Mouse (Mus musculus) spleen, embryonic (tissue): ENCODE measurements around the gene Rsph6a.

Experiments used
- CTCF ChIA-PET: fragments of 350-600 bp; sonication (Branson Sonifier 250); formaldehyde crosslinking; loops from one replicate; lab custom pipeline; 2022; lab: Charles Lee

Gene Rsph6a

GRCm38 (mm10) chr7:19054047-19054776 lies at the start of gene Rsph6a:
Gene Rsph6a (plus strand): TSS chr7:19054690.
- CTCF ChIA-PET, result no interaction called here

GRCm38 (mm10) chr7:19005417-19006121 lies 48.9 kb upstream of the Rsph6a start:
- CTCF ChIA-PET, result interaction anchor here (2.2 kb wide), 1 partner anchor 18 kb away, joined by 6 read pairs; the partner anchor contains the start of gene Foxa3

- CTCF ChIA-PET, result interaction anchor here (0.7 to 2.2 kb wide), 2 partner anchors 17 to 23 kb away, joined by 4 to 6 read pairs; partner anchors contain the start of gene Foxa3
Measured at GRCm38 (mm10) chr7:19006476-19006875, 48.0 kb upstream of the Rsph6a start.

- CTCF ChIA-PET, result interaction anchor here (2.2 kb wide), 1 partner anchor 16 kb away, joined by 6 read pairs; the partner anchor contains the start of gene Foxa3
Measured at GRCm38 (mm10) chr7:19007026-19007977, 47.2 kb upstream of the Rsph6a start.

GRCm38 (mm10) chr7:19010581-19010980 lies 43.9 kb upstream of the Rsph6a start:
- CTCF ChIA-PET, result no interaction called here

- CTCF ChIA-PET, result no interaction called here
Measured at GRCm38 (mm10) chr7:19012025-19012621, 42.4 kb upstream of the Rsph6a start.

- CTCF ChIA-PET, result no interaction called here
Measured at GRCm38 (mm10) chr7:19012882-19013281, 41.6 kb upstream of the Rsph6a start.

GRCm38 (mm10) chr7:19014452-19014851 lies 40.0 kb upstream of the Rsph6a start:
- CTCF ChIA-PET, result no interaction called here

GRCm38 (mm10) chr7:19016042-19016441 lies 38.4 kb upstream of the Rsph6a start:
- CTCF ChIA-PET, result interaction anchor here (0.7 kb wide), 1 partner anchor 23 kb away, joined by 9 read pairs; no protein-coding TSS in a partner anchor

GRCm38 (mm10) chr7:19017909-19018308 lies 36.6 kb upstream of the Rsph6a start:
- CTCF ChIA-PET, result no interaction called here

- CTCF ChIA-PET, result no interaction called here
Measured at GRCm38 (mm10) chr7:19021048-19021447, 33.4 kb upstream of the Rsph6a start.

GRCm38 (mm10) chr7:19022189-19022958 lies 32.1 kb upstream of the Rsph6a start:
- CTCF ChIA-PET, result interaction anchor here (0.6 to 1.7 kb wide), 4 partner anchors 16 to 620 kb away, joined by 3 to 6 read pairs (median 4); no protein-coding TSS in a partner anchor

- CTCF ChIA-PET, result interaction anchor here (1.7 kb wide), 1 partner anchor 17 kb away, joined by 6 read pairs; no protein-coding TSS in a partner anchor
Measured at GRCm38 (mm10) chr7:19023357-19023814, 31.1 kb upstream of the Rsph6a start, which contains the start of gene Foxa3. Gene Foxa3 (minus strand): TSS chr7:19023538.

GRCm38 (mm10) chr7:19024096-19024506 lies 30.4 kb upstream of the Rsph6a start, which contains the start of gene Sympk:
Gene Sympk (plus strand): TSS chr7:19024377.
- CTCF ChIA-PET, result interaction anchor here (1.7 kb wide), 1 partner anchor 18 kb away, joined by 6 read pairs; no protein-coding TSS in a partner anchor

GRCm38 (mm10) chr7:19024581-19025255 lies 29.8 kb upstream of the Rsph6a start:
- CTCF ChIA-PET, result interaction anchor here (0.5 kb wide), 1 partner anchor 22 kb away, joined by 14 read pairs; no protein-coding TSS in a partner anchor

GRCm38 (mm10) chr7:19028067-19028466 lies 26.4 kb upstream of the Rsph6a start:
- CTCF ChIA-PET, result no interaction called here

GRCm38 (mm10) chr7:19029084-19029653 lies 25.3 kb upstream of the Rsph6a start:
- CTCF ChIA-PET, result interaction anchor here (0.6 kb wide), 1 partner anchor 23 kb away, joined by 4 read pairs; no protein-coding TSS in a partner anchor

GRCm38 (mm10) chr7:19031641-19032040 lies 22.8 kb upstream of the Rsph6a start:
- CTCF ChIA-PET, result no interaction called here
